Mouse (Mus musculus): Measurements from ENCODE around the gene Lbx2. TPM values are rescaled to one million over a fixed set of nuclear protein-coding genes. Genes with fewer than 3 reads are reported as not detected.
A peak's percentile ranks its signal among the peaks of the same experiment; 100 is the strongest.

Lbx2 gene
- polyA plus RNA-seq, 1 experiment: 0.91 TPM

DNA sequence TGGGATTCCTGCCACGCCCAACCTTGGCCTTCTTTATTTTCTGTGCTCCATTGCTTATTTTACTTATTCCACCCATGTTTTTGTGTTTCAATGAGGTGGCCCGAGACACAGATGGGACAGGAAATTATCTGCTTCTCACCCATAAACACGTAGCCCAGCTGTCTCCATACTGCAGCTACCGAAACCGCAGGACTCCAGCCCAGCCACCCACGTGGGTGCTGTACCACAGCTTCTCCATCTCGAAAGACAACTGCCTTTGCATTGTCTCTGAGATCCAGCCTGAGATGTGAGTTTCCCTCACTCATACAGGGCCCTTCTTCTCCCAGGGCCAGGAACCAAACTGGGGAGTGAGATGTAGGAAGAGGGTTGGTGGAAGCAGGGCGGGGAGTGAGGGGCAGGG lies 20.2 kb upstream of the Lbx2 start:
- H3K36me3 ChIP-seq (ENCODE audit: control insufficient read depth, insufficient read depth, low read length): peaks cover 8% of the 10 kb centered on the region; the same call in 1 of the 2 replicates
- TF ChIP-seq CTCF (IDR thresholded peaks at IDR 0.05; ENCODE audit: extremely low read depth, insufficient read length, insufficient replicate concordance, low read depth, low read length) (no peak), POLR2A (IDR thresholded peaks at IDR 0.05; ENCODE audit: low read depth, low read length) (no peak)
- H3K27ac ChIP-seq (ENCODE audit: insufficient read depth, low read depth, low read length): no peak overlapping the region
- peaks cover 18% of the 10 kb centered on the region for H3K4me1 ChIP-seq (ENCODE audit: control insufficient read depth, insufficient read depth, insufficient read length, low read length)
- H3K27me3 ChIP-seq (ENCODE audit: control insufficient read depth, insufficient read depth, low read length): peaks cover 43% of the 10 kb centered on the region
- 68% methylated on average over 8 of the region's 8 CpGs for WGBS
- H3K4me3 ChIP-seq (ENCODE audit: low read depth, low read length): no peak overlapping the region

DNA sequence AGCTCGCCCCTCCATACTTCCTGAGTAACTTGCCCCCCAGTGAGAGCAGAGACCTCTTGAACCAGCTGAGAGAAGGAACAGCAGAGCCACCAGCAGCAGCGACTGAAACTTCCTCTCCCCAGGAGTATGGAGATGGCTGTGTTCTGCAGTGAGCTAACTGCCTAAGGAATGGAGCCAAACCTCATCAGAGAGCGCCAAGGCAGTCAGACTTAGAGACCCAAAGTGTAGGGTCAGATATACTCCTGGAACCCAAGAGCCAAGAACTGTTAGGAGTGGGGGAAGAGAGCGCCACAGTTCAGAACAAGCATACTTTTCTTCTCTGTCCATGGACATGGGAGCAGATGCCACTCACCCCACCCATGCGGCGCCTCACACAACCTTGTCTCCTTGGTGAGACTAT lies 19.7 kb upstream of the Lbx2 start:
- peaks cover 22% of the 10 kb centered on the region for H3K4me1 ChIP-seq (ENCODE audit: control insufficient read depth, insufficient read depth, insufficient read length, low read length)
- no peak overlapping the region for H3K27ac ChIP-seq (ENCODE audit: insufficient read depth, low read depth, low read length)
- peaks cover 47% of the 10 kb centered on the region for H3K27me3 ChIP-seq (ENCODE audit: control insufficient read depth, insufficient read depth, low read length)
- TF ChIP-seq POLR2A (IDR thresholded peaks at IDR 0.05; ENCODE audit: low read depth, low read length): no peak
- TF ChIP-seq CTCF (IDR thresholded peaks at IDR 0.05; ENCODE audit: extremely low read depth, insufficient read length, insufficient replicate concordance, low read depth, low read length): no peak
- WGBS: 77% methylated on average over 6 of the region's 6 CpGs
- no peak overlapping the region for H3K4me3 ChIP-seq (ENCODE audit: low read depth, low read length)
- peaks cover 8% of the 10 kb centered on the region; the same call in 1 of the 2 replicates for H3K36me3 ChIP-seq (ENCODE audit: control insufficient read depth, insufficient read depth, low read length)

DNA sequence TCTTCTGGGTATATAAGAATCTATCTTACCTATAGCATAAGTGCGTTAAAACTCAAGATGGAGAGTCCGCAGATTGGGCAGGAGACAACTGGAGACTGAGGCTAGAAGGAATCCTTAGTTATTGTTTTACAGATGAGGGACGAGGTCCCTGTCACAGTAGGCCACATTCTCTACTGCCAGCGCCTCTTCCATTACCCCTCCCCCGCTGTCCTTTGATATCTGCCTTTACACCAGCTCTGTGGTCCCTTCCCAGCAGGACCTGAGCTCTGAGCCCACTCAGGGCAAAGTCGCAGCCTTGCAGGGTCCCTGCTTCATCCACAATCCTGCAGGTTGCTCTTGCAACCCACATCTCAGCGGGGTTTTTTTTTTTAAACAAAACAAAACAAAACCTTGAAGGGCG lies 17.9 kb upstream of the Lbx2 start:
- TF ChIP-seq CTCF (IDR thresholded peaks at IDR 0.05; ENCODE audit: extremely low read depth, insufficient read length, insufficient replicate concordance, low read depth, low read length) (no peak), POLR2A (IDR thresholded peaks at IDR 0.05; ENCODE audit: low read depth, low read length) (no peak)
- WGBS: 31% methylated on average over 8 of the region's 8 CpGs
- peaks cover 62% of the 10 kb centered on the region for H3K27me3 ChIP-seq (ENCODE audit: control insufficient read depth, insufficient read depth, low read length)
- peak overlapping the region; percentile 41 for H3K4me3 ChIP-seq (ENCODE audit: low read depth, low read length)
- peaks cover 7% of the 10 kb centered on the region; the same call in 1 of the 2 replicates for H3K36me3 ChIP-seq (ENCODE audit: control insufficient read depth, insufficient read depth, low read length)
- no peak overlapping the region for H3K27ac ChIP-seq (ENCODE audit: insufficient read depth, low read depth, low read length)
- peaks cover 22% of the 10 kb centered on the region for H3K4me1 ChIP-seq (ENCODE audit: control insufficient read depth, insufficient read depth, insufficient read length, low read length)

DNA sequence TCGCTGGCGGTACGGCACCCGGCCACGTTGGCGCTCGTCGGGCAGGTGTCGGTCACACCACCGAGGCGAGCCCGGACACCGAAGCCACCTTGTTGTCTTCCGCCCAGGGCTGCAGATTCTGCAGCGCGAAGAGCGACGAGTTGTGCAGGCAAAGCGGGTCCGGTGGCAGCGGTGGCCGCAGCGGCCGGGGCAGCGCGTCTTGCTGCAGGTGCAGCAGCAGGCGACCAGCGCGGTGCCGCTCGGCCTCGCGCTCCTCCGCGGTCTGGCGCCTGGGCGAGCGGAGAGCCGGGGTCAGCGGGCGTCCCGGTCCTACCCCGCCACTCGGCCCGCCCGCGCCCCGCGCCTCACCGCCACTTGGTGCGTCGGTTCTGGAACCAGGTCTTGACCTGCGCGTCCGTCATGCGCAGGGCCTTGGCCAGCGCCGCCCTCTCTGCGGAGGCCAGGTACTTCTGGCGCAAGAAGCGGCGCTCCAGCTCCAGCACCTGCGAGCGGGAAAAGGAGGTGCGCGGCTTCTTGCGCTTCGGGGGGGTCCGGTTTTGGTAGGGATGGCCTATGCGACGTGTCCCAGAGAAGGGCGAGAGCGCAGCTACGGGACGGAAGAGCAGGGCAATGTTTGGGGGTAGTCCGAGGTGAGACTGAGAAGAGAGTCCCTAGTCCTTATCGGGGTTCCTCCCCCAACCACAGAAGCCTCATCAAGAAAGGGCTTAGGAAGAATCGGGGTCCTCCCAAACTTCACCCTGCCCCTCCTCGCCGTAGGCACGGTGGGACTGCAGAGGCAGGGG lies 17.3 kb upstream of the Lbx2 start:
- H3K27me3 ChIP-seq (ENCODE audit: control insufficient read depth, insufficient read depth, low read length): peaks cover 62% of the 10 kb centered on the region
- WGBS: 2% methylated on average over 81 of the region's 81 CpGs

DNA sequence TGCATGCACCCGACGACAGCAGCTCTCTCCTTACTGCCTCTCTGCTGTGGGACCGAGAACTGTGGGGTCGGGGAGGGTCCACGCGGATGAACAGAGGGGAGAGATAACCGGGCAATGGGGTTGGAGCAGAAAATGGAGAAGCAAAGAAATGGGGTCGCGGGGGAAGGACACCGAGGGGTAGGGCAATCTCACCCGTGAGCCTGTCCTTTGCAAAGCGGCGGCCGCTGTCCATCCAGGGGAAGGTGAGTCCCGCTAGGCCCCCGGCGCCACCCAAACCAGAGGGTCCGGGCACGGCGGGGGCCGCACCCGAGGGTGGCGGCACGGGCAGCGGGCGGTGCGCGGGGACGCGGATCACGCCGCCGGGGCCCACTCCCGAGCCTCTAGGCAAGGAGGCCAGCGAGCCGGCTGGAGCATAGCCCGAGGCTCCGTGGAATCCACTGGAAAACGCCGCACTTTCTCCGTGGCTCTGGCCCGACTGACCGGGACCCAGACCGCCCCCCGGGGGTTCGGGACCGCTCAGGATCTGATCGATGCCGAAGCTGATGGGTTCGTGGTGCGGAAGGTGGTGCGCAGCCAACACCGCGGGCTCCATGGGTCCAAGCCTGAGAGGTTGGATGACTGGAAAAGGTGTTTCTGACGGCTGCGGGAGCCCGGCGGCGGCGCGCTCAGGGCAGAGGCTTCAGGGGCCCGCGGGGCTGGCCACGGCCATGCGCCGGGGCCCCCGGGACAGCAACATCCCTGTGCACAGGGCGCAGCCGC lies 16.5 kb upstream of the Lbx2 start:
- peaks cover 62% of the 10 kb centered on the region for H3K27me3 ChIP-seq (ENCODE audit: control insufficient read depth, insufficient read depth, low read length)
- peak overlapping the region; percentile 41 for H3K4me3 ChIP-seq (ENCODE audit: low read depth, low read length)
- TF ChIP-seq CTCF (IDR thresholded peaks at IDR 0.05; ENCODE audit: extremely low read depth, insufficient read length, insufficient replicate concordance, low read depth, low read length) (no peak), POLR2A (IDR thresholded peaks at IDR 0.05; ENCODE audit: low read depth, low read length) (no peak)
- WGBS: 3% methylated on average over 69 of the region's 69 CpGs
- H3K27ac ChIP-seq (ENCODE audit: insufficient read depth, low read depth, low read length): no peak overlapping the region
- peaks cover 7% of the 10 kb centered on the region; the same call in 1 of the 2 replicates for H3K36me3 ChIP-seq (ENCODE audit: control insufficient read depth, insufficient read depth, low read length)
- peaks cover 22% of the 10 kb centered on the region for H3K4me1 ChIP-seq (ENCODE audit: control insufficient read depth, insufficient read depth, insufficient read length, low read length)

More for the DNA sequence above, 17.3 kb upstream of the Lbx2 start:
- peaks cover 7% of the 10 kb centered on the region; the same call in 1 of the 2 replicates for H3K36me3 ChIP-seq (ENCODE audit: control insufficient read depth, insufficient read depth, low read length)
- peaks cover 22% of the 10 kb centered on the region for H3K4me1 ChIP-seq (ENCODE audit: control insufficient read depth, insufficient read depth, insufficient read length, low read length)
- H3K4me3 ChIP-seq (ENCODE audit: low read depth, low read length): peak overlapping the region; percentile 41
- H3K27ac ChIP-seq (ENCODE audit: insufficient read depth, low read depth, low read length): no peak overlapping the region
- no peak for TF ChIP-seq CTCF (IDR thresholded peaks at IDR 0.05; ENCODE audit: extremely low read depth, insufficient read length, insufficient replicate concordance, low read depth, low read length)
- no peak; the same call in 1 of the 2 replicates for TF ChIP-seq POLR2A (IDR thresholded peaks at IDR 0.05; ENCODE audit: low read depth, low read length)

DNA sequence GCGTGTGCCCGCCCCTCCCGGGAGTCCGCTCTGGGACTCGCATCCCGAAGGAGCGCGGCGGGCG lies 16.1 kb upstream of the Lbx2 start, which contains the start of gene Tlx2:
Gene Tlx2 (minus strand): TSS at position 47 of the 64 bp plus-strand sequence.
- peaks cover 58% of the 10 kb centered on the region for H3K27me3 ChIP-seq (ENCODE audit: control insufficient read depth, insufficient read depth, low read length)

More for the DNA sequence above, 16.1 kb upstream of the Lbx2 start, which contains the start of gene Tlx2:
- H3K4me3 ChIP-seq (ENCODE audit: low read depth, low read length): peak within 1 kb of the TSS; percentile 41
- H3K36me3 ChIP-seq (ENCODE audit: control insufficient read depth, insufficient read depth, low read length): peaks cover 7% of the 10 kb centered on the region; the same call in 1 of the 2 replicates
- 2% methylated on average over 10 of the region's 10 CpGs for WGBS
- H3K27ac ChIP-seq (ENCODE audit: insufficient read depth, low read depth, low read length): no peak within 1 kb of the TSS
- H3K4me1 ChIP-seq (ENCODE audit: control insufficient read depth, insufficient read depth, insufficient read length, low read length): peaks cover 22% of the 10 kb centered on the region
- no peak for TF ChIP-seq CTCF (IDR thresholded peaks at IDR 0.05; ENCODE audit: extremely low read depth, insufficient read length, insufficient replicate concordance, low read depth, low read length)
- no peak for TF ChIP-seq POLR2A (IDR thresholded peaks at IDR 0.05; ENCODE audit: low read depth, low read length)

All from small intestine, adult 2 months (tissue).